In the genomic region with DNA sequence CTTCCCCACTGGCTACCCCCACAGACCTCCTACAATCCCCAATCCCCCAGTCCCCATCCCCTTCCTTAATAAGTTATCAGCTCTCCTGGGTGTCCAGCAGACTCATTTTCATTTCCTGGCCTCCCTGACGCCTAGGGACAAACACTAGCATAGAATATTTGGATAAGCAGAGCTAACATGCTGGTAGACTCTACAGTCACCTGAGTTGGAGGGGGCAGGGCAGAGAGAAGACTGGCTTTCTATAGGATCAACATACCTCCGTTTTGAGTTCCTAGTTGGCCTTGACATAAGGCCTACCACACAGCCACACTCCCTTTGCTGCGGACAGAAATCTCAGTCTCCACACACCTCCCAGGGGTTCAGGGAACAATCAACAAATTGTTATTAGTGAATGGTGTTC, we compare ENCODE assay signal across 20 mouse cellular contexts.
A peak's percentile ranks its signal among the peaks of the same experiment; 100 is the strongest.
DNase-seq lines count a peak whose midpoint lies in the region; ATAC-seq and TF ChIP-seq lines count a peak whose summit lies in the region.
"Had no signal": no experiment of that assay in that cellular context is flagged by ENCODE, and none has a peak within 500 bp of the region (broad histone marks: within the 10 kb centered on the region; RNA-seq: fewer than 3 reads in every experiment).

No protein-coding gene starts in this region.

- H3K9me3 ChIP-seq in stomach, embryonic 16.5 days (replicated peaks; ENCODE audit: control insufficient read depth, low read length), result no peaks in the 10 kb centered on the region
- H3K9me3 ChIP-seq in intestine, embryonic 15.5 days, result no peaks in the 10 kb centered on the region
- H3K9me3 ChIP-seq: embryonic facial prominence, embryonic 10.5 days; embryonic facial prominence, embryonic 12.5 days; forebrain, embryonic 13.5 days; forebrain, embryonic 15.5 days had no signal

- no peak for TF ChIP-seq CTCF in testis, adult 2 months (IDR thresholded peaks at IDR 0.05; ENCODE audit: control insufficient read depth, insufficient read depth, insufficient replicate concordance, low read depth, low read length)

- H3K9ac ChIP-seq in stomach, embryonic 16.5 days (ENCODE audit: low read length), result no peak overlapping the region
- H3K9ac ChIP-seq in intestine, embryonic 15.5 days, result no peak overlapping the region
- H3K9ac ChIP-seq: embryonic facial prominence, embryonic 12.5 days; forebrain, embryonic 13.5 days; forebrain, embryonic 15.5 days; forebrain, postnatal 0 days had no signal

- TF ChIP-seq POLR2A in testis, adult 2 months (IDR thresholded peaks at IDR 0.05; ENCODE audit: control insufficient read depth, low read depth, low read length), result no peak

- H3K4me3 ChIP-seq in testis, adult 2 months (ENCODE audit: control insufficient read depth, low read depth, low read length), result no peak overlapping the region
- H3K4me3 ChIP-seq in stomach, embryonic 16.5 days (replicated peaks; ENCODE audit: low read length), result no peak overlapping the region
- no peak overlapping the region for H3K4me3 ChIP-seq in intestine, embryonic 15.5 days (replicated peaks)
- H3K4me3 ChIP-seq: embryonic facial prominence, embryonic 10.5 days; embryonic facial prominence, embryonic 12.5 days; forebrain, embryonic 13.5 days; forebrain, embryonic 15.5 days had no signal

- no peak for DNase-seq in testis, postnatal 14 days (ENCODE audit: low spot score)
- DNase-seq in retina, postnatal 1 day, result no peak
- DNase-seq: adrenal gland, adult 2 months; adrenal gland, postnatal 10 days; adrenal gland, postnatal 25 days; cerebellum, adult 11 months; cerebellum, adult 18-20 months; cerebellum, adult 8-10 months; cerebellum, adult 9-11 months; cerebellum, postnatal 14 days; cerebellum, postnatal 36 days; embryo, embryonic 11 days; forebrain, postnatal 0 days had no signal

- no peaks in the 10 kb centered on the region for H3K27me3 ChIP-seq in testis, adult 2 months (ENCODE audit: control insufficient read depth, insufficient read depth, low read length)
- H3K27me3 ChIP-seq in stomach, embryonic 16.5 days (ENCODE audit: control insufficient read depth, insufficient read depth, low read length), result no peaks in the 10 kb centered on the region
- no peaks in the 10 kb centered on the region for H3K27me3 ChIP-seq in intestine, embryonic 15.5 days (replicated peaks)
- H3K27me3 ChIP-seq: embryonic facial prominence, embryonic 12.5 days; forebrain, embryonic 13.5 days; forebrain, embryonic 15.5 days had no signal

- ATAC-seq in stomach, embryonic 16.5 days (ENCODE audit: insufficient read depth, low FRiP score), result peak; percentile 66; the same call in 1 of the 2 replicates
- no peak for ATAC-seq in intestine, embryonic 15.5 days
- ATAC-seq: forebrain, embryonic 13.5 days; forebrain, embryonic 15.5 days; forebrain, postnatal 0 days had no signal

- H3K27ac ChIP-seq in testis, adult 2 months (ENCODE audit: control insufficient read depth, insufficient read depth, low read depth, low read length), result peak overlapping the region; percentile 59; the same call in 1 of the 2 replicates
- H3K27ac ChIP-seq in stomach, embryonic 16.5 days (ENCODE audit: low read length), result no peak overlapping the region
- H3K27ac ChIP-seq in intestine, embryonic 15.5 days, result no peak overlapping the region
- H3K27ac ChIP-seq: embryonic facial prominence, embryonic 10.5 days; embryonic facial prominence, embryonic 12.5 days; forebrain, embryonic 13.5 days; forebrain, embryonic 15.5 days had no signal

- H3K4me2 ChIP-seq in stomach, embryonic 16.5 days (ENCODE audit: low read depth, low read length), result no peak overlapping the region
- no peak overlapping the region for H3K4me2 ChIP-seq in intestine, embryonic 15.5 days (replicated peaks)
- H3K4me2 ChIP-seq: embryonic facial prominence, embryonic 12.5 days; forebrain, embryonic 13.5 days; forebrain, embryonic 15.5 days had no signal

- 45% methylated on average over 3 of the region's 3 CpGs for WGBS in stomach, embryonic 16.5 days
- WGBS in intestine, embryonic 15.5 days, result 48% methylated on average over 3 of the region's 3 CpGs

- H3K36me3 ChIP-seq in testis, adult 2 months (ENCODE audit: control insufficient read depth, insufficient read depth, low read length), result no peaks in the 10 kb centered on the region
- H3K36me3 ChIP-seq in stomach, embryonic 16.5 days (ENCODE audit: control insufficient read depth, insufficient read depth, low read length), result no peaks in the 10 kb centered on the region
- no peaks in the 10 kb centered on the region for H3K36me3 ChIP-seq in intestine, embryonic 15.5 days
- H3K36me3 ChIP-seq: embryonic facial prominence, embryonic 10.5 days; embryonic facial prominence, embryonic 12.5 days; forebrain, embryonic 15.5 days had no signal

- no peaks in the 10 kb centered on the region; the same call in 1 of the 2 replicates for H3K4me1 ChIP-seq in testis, adult 2 months (ENCODE audit: control insufficient read depth, insufficient read depth, low read length)
- H3K4me1 ChIP-seq in stomach, embryonic 16.5 days (ENCODE audit: control insufficient read depth, insufficient read depth, low read length), result 0 out of 2 replicates have a peak, but pooled peaks cover 2% of the 10 kb centered on the region
- no peaks in the 10 kb centered on the region for H3K4me1 ChIP-seq in intestine, embryonic 15.5 days (replicated peaks)
- H3K4me1 ChIP-seq: embryonic facial prominence, embryonic 12.5 days; forebrain, embryonic 13.5 days; forebrain, embryonic 15.5 days had no signal
